Mouse (Mus musculus): ENCODE measurements around the gene Caskin1. TPM values are rescaled to one million over a fixed set of nuclear protein-coding genes. Genes with fewer than 3 reads are reported as not detected.

The Caskin1 gene
- polyA plus RNA-seq, 1 experiment, result 0.36 TPM

GRCm38 (mm10) chr17:24443409-24443808 lies 45.0 kb upstream of the Caskin1 start:
- no peak overlapping the region for H3K4me3 ChIP-seq (ENCODE audit: insufficient read depth, poor library complexity, severe bottlenecking)
- peaks cover 28% of the 10 kb centered on the region for H3K36me3 ChIP-seq (ENCODE audit: control insufficient read depth, insufficient read depth)
- H3K79me3 ChIP-seq (ENCODE audit: low read depth), result no peaks in the 10 kb centered on the region
- TF ChIP-seq MYOG (IDR thresholded peaks at IDR 0.05; ENCODE audit: control insufficient read depth, extremely low read depth, insufficient read length) (no peak), MAX (IDR thresholded peaks at IDR 0.05) (no peak), MYOD1 (IDR thresholded peaks at IDR 0.05; ENCODE audit: control insufficient read depth, insufficient read length, low read depth) (no peak), CTCF (IDR thresholded peaks at IDR 0.05; ENCODE audit: control insufficient read depth, insufficient read depth, insufficient read length) (no peak), FOSL1 (IDR thresholded peaks at IDR 0.05; ENCODE audit: insufficient read depth, low read length, poor library complexity, severe bottlenecking) (no peak)
- no peaks in the 10 kb centered on the region for H3K79me2 ChIP-seq (ENCODE audit: control insufficient read depth, insufficient read depth)
- no peaks in the 10 kb centered on the region for H3K27me3 ChIP-seq (ENCODE audit: control insufficient read depth, insufficient read depth, insufficient read length)
- H3ac ChIP-seq (ENCODE audit: control insufficient read depth, insufficient read length, low read depth), result no peak overlapping the region

DNA sequence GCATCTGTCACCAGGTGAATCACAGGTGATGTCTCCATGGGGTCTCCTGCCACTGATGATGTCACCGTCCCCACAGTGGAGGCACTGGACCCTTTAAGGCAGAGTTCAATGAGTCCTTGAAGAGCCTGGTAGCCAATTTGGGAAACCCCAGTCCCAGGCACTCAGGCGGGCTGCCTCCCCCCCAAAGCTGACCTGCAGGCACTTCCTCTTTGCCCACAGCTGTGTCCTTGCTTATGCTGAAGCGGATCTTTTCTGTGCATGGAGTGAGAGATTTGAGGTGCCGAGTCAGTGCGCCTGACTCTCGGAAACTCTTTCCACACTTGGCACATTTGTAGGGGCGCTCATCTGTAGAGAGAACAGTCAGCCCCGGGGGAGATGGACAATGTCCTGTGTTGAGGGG lies 41.8 kb upstream of the Caskin1 start:
- no peak overlapping the region for H3K4me3 ChIP-seq (ENCODE audit: insufficient read depth, poor library complexity, severe bottlenecking)
- no peaks in the 10 kb centered on the region for H3K79me3 ChIP-seq (ENCODE audit: low read depth)
- TF ChIP-seq USF1 (IDR thresholded peaks at IDR 0.05; ENCODE audit: low read depth), result no peak
- TF ChIP-seq FOSL1 (IDR thresholded peaks at IDR 0.05; ENCODE audit: insufficient read depth, low read length, poor library complexity, severe bottlenecking), result no peak
- TF ChIP-seq MAX (IDR thresholded peaks at IDR 0.05), result no peak
- TF ChIP-seq MYOG (IDR thresholded peaks at IDR 0.05; ENCODE audit: control insufficient read depth, extremely low read depth, insufficient read length), result no peak
- TF ChIP-seq MYOD1 (IDR thresholded peaks at IDR 0.05; ENCODE audit: control insufficient read depth, insufficient read length, low read depth), result no peak
- TF ChIP-seq CEBPB (IDR thresholded peaks at IDR 0.05; ENCODE audit: low read depth), result no peak
- TF ChIP-seq CTCF (IDR thresholded peaks at IDR 0.05; ENCODE audit: control insufficient read depth, insufficient read depth, insufficient read length), result no peak
- H3K27me3 ChIP-seq (ENCODE audit: control insufficient read depth, insufficient read depth, insufficient read length), result no peaks in the 10 kb centered on the region
- H3K36me3 ChIP-seq (ENCODE audit: control insufficient read depth, insufficient read depth), result peaks cover 44% of the 10 kb centered on the region
- no peak overlapping the region for H3ac ChIP-seq (ENCODE audit: control insufficient read depth, insufficient read length, low read depth)
- H3K79me2 ChIP-seq (ENCODE audit: control insufficient read depth, insufficient read depth), result peaks cover 4% of the 10 kb centered on the region

- H3K79me2 ChIP-seq (ENCODE audit: control insufficient read depth, insufficient read depth), result peaks cover 33% of the 10 kb centered on the region
- H3K36me3 ChIP-seq (ENCODE audit: control insufficient read depth, insufficient read depth), result peaks cover 34% of the 10 kb centered on the region
- H3K27me3 ChIP-seq (ENCODE audit: control insufficient read depth, insufficient read depth, insufficient read length), result no peaks in the 10 kb centered on the region
- no peak for TF ChIP-seq CTCF (IDR thresholded peaks at IDR 0.05; ENCODE audit: control insufficient read depth, insufficient read depth, insufficient read length)
- TF ChIP-seq MYOD1 (IDR thresholded peaks at IDR 0.05; ENCODE audit: control insufficient read depth, insufficient read length, low read depth), result no peak
- TF ChIP-seq MAX (IDR thresholded peaks at IDR 0.05), result no peak
- no peak for TF ChIP-seq FOSL1 (IDR thresholded peaks at IDR 0.05; ENCODE audit: insufficient read depth, low read length, poor library complexity, severe bottlenecking)
- TF ChIP-seq USF1 (IDR thresholded peaks at IDR 0.05; ENCODE audit: low read depth), result no peak
- no peak for TF ChIP-seq MYOG (IDR thresholded peaks at IDR 0.05; ENCODE audit: control insufficient read depth, extremely low read depth, insufficient read length)
- no peak for TF ChIP-seq CEBPB (IDR thresholded peaks at IDR 0.05; ENCODE audit: low read depth)
- peaks cover 14% of the 10 kb centered on the region for H3K79me3 ChIP-seq (ENCODE audit: low read depth)
- no peak overlapping the region for H3ac ChIP-seq (ENCODE audit: control insufficient read depth, insufficient read length, low read depth)
- H3K4me3 ChIP-seq (ENCODE audit: insufficient read depth, poor library complexity, severe bottlenecking), result no peak overlapping the region
These were observed 38.9 kb upstream of the Caskin1 start for GRCm38 (mm10) chr17:24449507-24449906.

DNA sequence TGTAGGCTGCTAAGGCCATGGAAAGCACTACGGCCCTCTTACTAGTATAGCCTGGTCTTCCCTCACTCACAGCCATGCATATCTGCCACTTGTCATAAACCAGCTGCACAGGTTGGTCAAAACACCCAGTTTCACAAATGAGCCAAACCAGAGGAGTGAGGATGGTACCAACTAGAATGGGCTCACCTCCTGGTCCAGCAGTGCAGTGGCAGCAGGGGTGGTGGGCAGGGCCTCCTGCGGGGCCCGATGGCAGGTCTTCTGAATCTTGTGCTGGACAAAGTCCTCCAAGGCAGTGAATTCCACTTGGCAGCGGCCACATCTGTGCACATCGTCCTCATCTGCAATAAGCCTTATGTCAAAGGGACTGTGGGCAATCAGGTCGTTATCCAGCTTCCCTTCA lies 37.2 kb upstream of the Caskin1 start:
- Histone ChIP-seq H3K79me3 (ENCODE audit: low read depth) (peaks cover 17% of the 10 kb centered on the region), H3ac (ENCODE audit: control insufficient read depth, insufficient read length, low read depth) (no peak overlapping the region), H3K79me2 (ENCODE audit: control insufficient read depth, insufficient read depth) (peaks cover 38% of the 10 kb centered on the region), H3K36me3 (ENCODE audit: control insufficient read depth, insufficient read depth) (peaks cover 25% of the 10 kb centered on the region), H3K4me3 (ENCODE audit: insufficient read depth, poor library complexity, severe bottlenecking) (no peak overlapping the region), H3K27me3 (ENCODE audit: control insufficient read depth, insufficient read depth, insufficient read length) (no peaks in the 10 kb centered on the region)
- no peak for TF ChIP-seq MYOD1 (IDR thresholded peaks at IDR 0.05; ENCODE audit: control insufficient read depth, insufficient read length, low read depth)
- TF ChIP-seq USF1 (IDR thresholded peaks at IDR 0.05; ENCODE audit: low read depth), result no peak
- no peak for TF ChIP-seq CTCF (IDR thresholded peaks at IDR 0.05; ENCODE audit: control insufficient read depth, insufficient read depth, insufficient read length)
- TF ChIP-seq FOSL1 (IDR thresholded peaks at IDR 0.05; ENCODE audit: insufficient read depth, low read length, poor library complexity, severe bottlenecking), result no peak
- no peak for TF ChIP-seq CEBPB (IDR thresholded peaks at IDR 0.05; ENCODE audit: low read depth)
- no peak for TF ChIP-seq MAX (IDR thresholded peaks at IDR 0.05)
- no peak for TF ChIP-seq MYOG (IDR thresholded peaks at IDR 0.05; ENCODE audit: control insufficient read depth, extremely low read depth, insufficient read length)

GRCm38 (mm10) chr17:24453372-24453771 lies 35.0 kb upstream of the Caskin1 start:
- Histone ChIP-seq H3K4me3 (ENCODE audit: insufficient read depth, poor library complexity, severe bottlenecking) (no peak overlapping the region), H3K36me3 (ENCODE audit: control insufficient read depth, insufficient read depth) (peaks cover 17% of the 10 kb centered on the region), H3ac (ENCODE audit: control insufficient read depth, insufficient read length, low read depth) (no peak overlapping the region), H3K79me3 (ENCODE audit: low read depth) (peaks cover 19% of the 10 kb centered on the region), H3K79me2 (ENCODE audit: control insufficient read depth, insufficient read depth) (peaks cover 43% of the 10 kb centered on the region), H3K27me3 (ENCODE audit: control insufficient read depth, insufficient read depth, insufficient read length) (no peaks in the 10 kb centered on the region)
- TF ChIP-seq MAX (IDR thresholded peaks at IDR 0.05) (no peak), USF1 (IDR thresholded peaks at IDR 0.05; ENCODE audit: low read depth) (no peak), CTCF (IDR thresholded peaks at IDR 0.05; ENCODE audit: control insufficient read depth, insufficient read depth, insufficient read length) (no peak), FOSL1 (IDR thresholded peaks at IDR 0.05; ENCODE audit: insufficient read depth, low read length, poor library complexity, severe bottlenecking) (no peak), MYOD1 (IDR thresholded peaks at IDR 0.05; ENCODE audit: control insufficient read depth, insufficient read length, low read depth) (no peak), MYOG (IDR thresholded peaks at IDR 0.05; ENCODE audit: control insufficient read depth, extremely low read depth, insufficient read length) (no peak), CEBPB (IDR thresholded peaks at IDR 0.05; ENCODE audit: low read depth) (no peak)

Data from C2C12 (cell line).